Mouse (Mus musculus) kidney, postnatal 14 days (tissue): ENCODE data around the gene Acox1.

Experiments
- DNase-seq: peaks from one replicate; pipeline ENCODE4 v3.0.0; 2022; ENCODE audit warnings: mixed read lengths

Acox1 gene

GRCm38 (mm10) chr11:116210696-116211095 is 11.9 kb upstream of the Acox1 start:
- peak; percentile 65 for DNase-seq

- DNase-seq, result peak; percentile 62
Observed at GRCm38 (mm10) chr11:116209257-116209656, 10.4 kb upstream of the Acox1 start.

DNA sequence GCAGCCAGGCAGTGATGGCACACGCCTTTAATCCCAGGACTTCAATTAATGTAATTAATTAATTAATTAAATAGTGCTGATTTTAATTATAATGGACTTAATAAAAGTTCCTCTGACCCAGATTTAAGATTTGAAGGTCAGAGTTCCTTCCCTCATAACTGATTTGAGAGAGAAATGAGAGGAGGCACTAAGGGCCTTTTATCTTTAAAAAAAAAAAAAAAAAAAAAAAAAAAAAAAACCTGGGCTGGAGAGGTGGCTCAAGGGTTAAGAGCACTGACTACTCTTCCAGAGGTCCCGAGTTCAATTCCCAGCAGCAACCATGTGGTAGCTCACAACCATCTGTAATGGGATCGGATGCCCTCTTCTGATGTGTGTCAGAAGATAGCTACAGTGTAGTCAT is 9.8 kb upstream of the Acox1 start:
- no peak for DNase-seq

DNA sequence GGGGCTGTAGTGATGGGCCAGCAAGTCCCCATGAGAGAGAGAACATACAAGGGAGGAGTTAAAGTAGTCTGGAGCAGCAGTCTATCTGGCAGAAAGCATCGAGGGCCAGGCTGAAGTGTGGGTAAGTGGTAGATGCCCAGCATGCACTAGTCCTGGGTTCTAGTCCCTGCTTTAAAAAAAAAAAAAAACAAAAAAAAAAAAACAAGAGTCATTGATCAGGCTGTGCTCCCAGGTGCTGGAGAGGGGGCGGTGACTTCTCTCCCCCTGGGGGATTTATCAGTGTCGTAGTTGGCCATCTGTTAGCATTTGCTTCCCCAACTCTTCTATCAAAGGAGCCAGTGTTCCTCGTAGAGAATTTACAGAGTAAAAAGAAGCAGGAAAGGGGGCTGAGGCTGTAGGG is 7.8 kb upstream of the Acox1 start:
- DNase-seq, result no peak

DNA sequence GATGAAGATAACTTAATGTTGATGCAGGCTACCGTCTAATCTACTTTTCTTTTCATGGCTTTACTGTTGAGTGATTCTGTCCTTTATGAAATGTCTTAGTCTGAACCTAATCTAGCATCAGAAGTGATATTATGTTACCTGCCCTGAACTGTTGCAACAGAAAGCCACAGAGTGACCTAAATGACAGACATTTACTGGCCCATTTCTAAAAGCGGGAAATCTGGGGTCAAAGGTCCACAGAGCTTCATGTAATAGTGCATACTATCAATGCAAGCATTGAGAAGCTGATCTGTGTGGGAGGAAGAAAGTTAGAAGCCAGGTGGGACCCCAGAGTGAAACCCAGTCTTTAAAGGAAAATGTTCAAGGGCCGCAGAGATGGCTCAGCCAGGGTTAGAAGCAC is 4.3 kb upstream of the Acox1 start:
- DNase-seq, result no peak

GRCm38 (mm10) chr11:116201151-116201550 is 2.3 kb upstream of the Acox1 start:
- DNase-seq, result peak; percentile 49

- no peak for DNase-seq
Observed at GRCm38 (mm10) chr11:116198132-116198531, 713 bp downstream of the Acox1 start.

GRCm38 (mm10) chr11:116197584-116197906 is 1.3 kb downstream of the Acox1 start:
- DNase-seq, result no peak

DNA sequence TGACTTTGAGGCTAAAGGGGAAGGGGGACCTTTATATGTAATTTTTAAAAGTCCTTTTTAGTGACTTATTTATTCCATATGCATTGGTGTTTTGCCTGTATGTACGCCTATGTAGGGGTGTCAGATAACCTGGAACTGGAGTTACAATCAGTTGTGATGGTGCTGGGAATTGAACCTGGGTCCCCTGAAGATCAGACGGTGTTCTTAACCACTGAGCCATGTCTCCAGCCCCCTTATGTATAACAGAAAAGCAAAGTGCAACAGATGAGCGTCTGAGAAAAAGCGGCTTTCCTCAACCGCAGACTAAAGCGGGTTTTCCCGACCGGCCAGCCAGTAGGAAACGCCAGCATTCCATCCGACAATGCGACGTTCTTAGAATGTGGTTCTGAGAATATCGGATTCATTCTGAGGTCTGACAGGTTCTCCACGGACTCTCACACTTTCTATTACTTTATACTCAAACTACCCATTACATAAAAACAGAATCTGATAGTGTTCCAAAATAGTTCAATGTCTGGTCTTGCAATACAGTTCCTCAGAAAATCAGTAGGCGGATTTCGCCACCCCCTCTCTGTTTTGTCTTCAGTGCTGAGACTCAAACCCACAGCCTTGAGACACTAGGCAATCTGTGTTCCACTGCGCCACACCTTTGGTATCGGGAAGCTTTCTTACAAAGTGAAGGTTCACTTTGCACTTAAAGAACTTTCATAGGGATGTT is 1.8 kb downstream of the Acox1 start:
- DNase-seq, result no peak

- DNase-seq, result no peak
Observed at GRCm38 (mm10) chr11:116196336-116196735, 2.5 kb downstream of the Acox1 start.

DNA sequence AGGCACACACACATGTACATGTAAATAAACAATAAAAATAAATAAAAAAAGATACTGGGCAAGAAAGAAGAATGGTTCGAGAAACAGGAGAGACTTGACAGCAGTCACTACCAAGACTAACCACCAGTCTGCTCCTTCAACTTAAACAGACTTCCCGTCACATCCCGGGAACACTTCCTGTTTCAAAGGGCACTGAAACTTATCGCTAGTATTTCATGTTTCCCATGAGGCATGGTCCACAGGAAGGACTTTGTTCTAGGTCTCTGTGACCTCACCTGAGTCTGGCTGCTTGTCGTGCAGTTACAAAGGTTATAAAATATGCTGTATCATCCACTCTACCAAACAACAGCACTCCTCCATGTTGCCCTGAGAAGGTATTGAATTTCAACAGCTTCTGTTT is 3.6 kb downstream of the Acox1 start:
- DNase-seq, result peak; percentile 51

DNA sequence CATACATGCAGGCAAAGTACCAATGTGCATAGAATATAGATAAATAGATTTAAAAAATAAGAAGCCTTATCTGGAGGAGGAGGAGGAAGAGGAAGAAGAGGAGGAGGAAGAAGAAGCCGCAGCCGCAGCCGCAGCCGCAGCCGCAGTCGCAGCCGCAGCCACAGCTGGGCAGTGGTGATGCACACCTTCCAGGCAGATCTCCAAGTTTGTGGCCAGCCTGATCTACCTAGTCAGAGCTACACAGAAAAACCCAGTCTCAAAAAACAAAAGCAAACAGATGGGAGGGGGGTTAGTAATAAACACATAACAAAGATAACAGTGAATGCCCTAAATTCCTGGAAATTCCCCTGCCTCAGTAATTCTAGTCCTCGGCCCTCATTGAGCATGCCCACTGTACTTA is 4.2 kb downstream of the Acox1 start:
- DNase-seq, result no peak

GRCm38 (mm10) chr11:116187226-116187930 is 11.5 kb downstream of the Acox1 start:
- DNase-seq, result no peak

- no peak for DNase-seq
Observed at GRCm38 (mm10) chr11:116186360-116186759, 12.5 kb downstream of the Acox1 start.

DNA sequence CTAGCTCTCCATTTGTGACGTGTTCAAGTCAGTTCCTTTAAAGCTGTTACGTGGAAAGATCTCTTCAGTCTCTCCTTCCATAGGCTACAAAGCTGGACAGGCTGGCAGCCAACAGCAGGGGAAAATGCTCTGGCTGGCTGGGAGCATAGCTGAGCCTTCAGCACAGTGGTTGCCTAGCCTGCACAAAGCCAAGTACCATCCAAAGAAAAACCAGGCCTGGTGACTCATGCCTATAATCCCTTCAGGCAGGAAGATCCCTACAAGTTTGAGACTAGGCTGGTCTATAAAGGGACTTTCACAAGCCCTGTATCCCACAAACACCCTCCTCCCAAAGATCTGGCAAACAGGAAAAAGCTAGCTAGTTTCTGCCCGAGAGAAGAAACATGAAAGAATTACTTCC is 13.0 kb downstream of the Acox1 start:
- DNase-seq, result no peak

GRCm38 (mm10) chr11:116178411-116179121 is 20.3 kb downstream of the Acox1 start:
- DNase-seq, result no peak

GRCm38 (mm10) chr11:116176010-116176409 is 22.8 kb downstream of the Acox1 start:
- no peak for DNase-seq

- DNase-seq, result peak; percentile 78
Observed at GRCm38 (mm10) chr11:116174775-116175448, 23.9 kb downstream of the Acox1 start.

DNA sequence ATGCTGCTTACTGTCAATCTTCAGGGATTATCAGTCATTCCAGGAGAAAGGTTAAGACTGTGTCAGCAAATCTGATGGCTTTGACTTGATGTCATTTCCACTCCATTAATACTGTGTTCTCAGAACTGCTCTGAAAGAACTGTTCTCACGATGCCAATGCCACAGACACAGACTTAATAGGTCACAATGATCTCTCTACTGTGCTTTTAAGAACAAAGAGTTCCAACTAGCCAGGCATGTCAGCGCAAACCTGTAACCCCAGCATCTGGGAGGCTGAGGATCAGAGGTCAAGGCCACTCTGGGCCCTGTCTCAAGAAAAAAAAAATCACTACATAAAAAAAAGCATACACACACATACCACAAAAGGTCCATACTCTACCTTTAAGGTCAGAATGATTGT is 26.9 kb downstream of the Acox1 start:
- DNase-seq, result peak; percentile 56

DNA sequence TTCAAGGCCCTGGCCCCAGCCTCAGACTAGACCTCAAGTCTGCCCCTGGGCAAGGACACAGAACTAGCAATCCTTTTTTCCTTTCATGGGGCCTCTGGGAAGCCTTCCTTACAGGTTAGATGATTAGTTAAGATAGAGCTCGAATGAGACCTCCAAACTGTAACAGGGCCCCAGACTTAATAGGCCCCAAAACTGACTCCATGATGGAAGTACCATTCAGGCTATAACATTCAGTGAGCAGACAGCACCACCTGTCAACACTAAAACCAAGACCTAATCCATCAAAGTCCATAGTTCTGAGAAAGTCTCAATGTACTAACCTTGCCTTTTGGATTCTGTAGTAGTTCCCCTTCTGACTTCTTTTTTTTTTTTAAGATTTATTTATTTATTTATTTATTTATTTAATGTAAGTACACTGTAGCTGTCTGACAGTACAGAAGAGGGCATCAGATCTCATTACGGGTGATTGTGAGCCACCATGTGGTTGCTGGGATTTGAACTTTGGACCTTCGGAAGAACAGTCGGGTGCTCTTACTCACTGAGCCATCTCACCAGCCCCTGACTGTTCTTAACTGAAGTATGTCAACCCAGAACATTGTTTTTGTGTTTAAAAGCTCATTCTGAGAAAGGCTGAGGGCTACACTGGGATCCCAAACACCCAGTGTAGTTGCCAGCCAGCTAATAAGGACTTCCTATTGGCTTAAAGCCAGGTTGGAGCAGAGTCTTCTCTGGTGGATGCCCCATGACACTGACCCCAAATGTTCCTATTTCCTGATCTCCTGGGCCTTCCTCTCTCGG is 28.6 kb downstream of the Acox1 start:
- peak; percentile 52 for DNase-seq

DNA sequence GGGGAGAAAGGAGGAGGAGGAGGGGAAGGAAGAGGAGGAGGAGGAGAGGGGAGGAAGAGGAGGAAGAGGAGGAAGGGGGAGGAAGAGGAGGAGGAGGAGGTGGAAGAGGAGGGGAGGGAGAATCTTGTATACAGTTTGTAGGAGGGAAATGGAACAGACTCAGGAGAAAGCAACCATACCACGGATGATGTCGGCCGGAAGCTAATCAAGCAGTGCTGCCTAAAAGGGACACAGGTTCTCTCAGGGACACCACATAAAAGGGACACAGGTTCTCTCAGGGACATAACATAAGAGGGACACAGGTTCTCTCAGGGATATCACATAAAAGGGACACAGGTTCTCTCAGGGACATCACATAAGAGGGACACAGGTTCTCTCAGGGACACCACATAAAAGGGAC is 29.6 kb downstream of the Acox1 start:
- DNase-seq, result no peak

GRCm38 (mm10) chr11:116167884-116168439 is 30.9 kb downstream of the Acox1 start, which contains the start of gene Fbf1:
Gene Fbf1 (minus strand): TSS chr11:116168166.
- peak; percentile 96 for DNase-seq
